Mouse (Mus musculus) c-Kit-positive CD71-positive TER-119-negative erythroid progenitor cells, embryonic 14.5 days (primary cell): ENCODE results near the gene Il1r1.

ENCODE experiments used
- DNase-seq: peaks from one replicate; pipeline ENCODE4 v3.0.0-alpha.2; 2013; ENCODE audit warnings: low read depth

Gene Il1r1

GRCm38 (mm10) chr1:40224539-40225284, at the start of gene Il1r1:
Gene Il1r1, plus strand, starts transcription at chr1:40225080.
- DNase-seq, result no peak

- no peak for DNase-seq
These were observed 49.8 kb upstream of the Il1r1 start for GRCm38 (mm10) chr1:40175123-40175522.

GRCm38 (mm10) chr1:40175797-40176196, 49.1 kb upstream of the Il1r1 start:
- no peak for DNase-seq

- DNase-seq, result no peak
These were observed 45.8 kb upstream of the Il1r1 start for GRCm38 (mm10) chr1:40179031-40179430.

- no peak for DNase-seq
These were observed 45.4 kb upstream of the Il1r1 start for GRCm38 (mm10) chr1:40179493-40179892.

- no peak for DNase-seq
These were observed 44.0 kb upstream of the Il1r1 start for GRCm38 (mm10) chr1:40180861-40181260.

GRCm38 (mm10) chr1:40181716-40182115, 43.2 kb upstream of the Il1r1 start:
- DNase-seq, result no peak

- DNase-seq, result no peak
These were observed 41.5 kb upstream of the Il1r1 start for GRCm38 (mm10) chr1:40183410-40183809.

- no peak for DNase-seq
These were observed 36.9 kb upstream of the Il1r1 start for GRCm38 (mm10) chr1:40187961-40188360.

- no peak for DNase-seq
These were observed 34.9 kb upstream of the Il1r1 start for GRCm38 (mm10) chr1:40190025-40190424.

- DNase-seq, result no peak
These were observed 34.0 kb upstream of the Il1r1 start for GRCm38 (mm10) chr1:40190837-40191236.

GRCm38 (mm10) chr1:40194279-40194678, 30.6 kb upstream of the Il1r1 start:
- no peak for DNase-seq

GRCm38 (mm10) chr1:40213337-40214159, 11.3 kb upstream of the Il1r1 start:
- no peak for DNase-seq

GRCm38 (mm10) chr1:40217521-40217920, 7.4 kb upstream of the Il1r1 start:
- DNase-seq, result no peak

- DNase-seq, result no peak
These were observed 6.3 kb upstream of the Il1r1 start for GRCm38 (mm10) chr1:40218603-40219002.

GRCm38 (mm10) chr1:40220549-40220948, 4.3 kb upstream of the Il1r1 start:
- DNase-seq, result no peak

GRCm38 (mm10) chr1:40221864-40222263, 3.0 kb upstream of the Il1r1 start:
- no peak for DNase-seq

- no peak for DNase-seq
These were observed 2.2 kb upstream of the Il1r1 start for GRCm38 (mm10) chr1:40222680-40223079.

GRCm38 (mm10) chr1:40223591-40223990, 1.3 kb upstream of the Il1r1 start:
- no peak for DNase-seq

GRCm38 (mm10) chr1:40225580-40225979, 700 bp downstream of the Il1r1 start:
- DNase-seq, result no peak

GRCm38 (mm10) chr1:40229033-40229432, 4.2 kb downstream of the Il1r1 start:
- no peak for DNase-seq

GRCm38 (mm10) chr1:40229771-40230280, 4.9 kb downstream of the Il1r1 start:
- DNase-seq, result no peak

- peak; percentile 34 for DNase-seq
These were observed 5.5 kb downstream of the Il1r1 start for GRCm38 (mm10) chr1:40230336-40230735.
